Mouse (Mus musculus): ENCODE results near the gene Rint1. TPM values are rescaled to one million over a fixed set of nuclear protein-coding genes. Genes with fewer than 3 reads are reported as not detected.

Gene Rint1
- polyA plus RNA-seq (2015; fragmentation: Nextera tagmentation; extraction: Ambion mirVana): 33.8 and 37.9 TPM in 2 replicates

DNA sequence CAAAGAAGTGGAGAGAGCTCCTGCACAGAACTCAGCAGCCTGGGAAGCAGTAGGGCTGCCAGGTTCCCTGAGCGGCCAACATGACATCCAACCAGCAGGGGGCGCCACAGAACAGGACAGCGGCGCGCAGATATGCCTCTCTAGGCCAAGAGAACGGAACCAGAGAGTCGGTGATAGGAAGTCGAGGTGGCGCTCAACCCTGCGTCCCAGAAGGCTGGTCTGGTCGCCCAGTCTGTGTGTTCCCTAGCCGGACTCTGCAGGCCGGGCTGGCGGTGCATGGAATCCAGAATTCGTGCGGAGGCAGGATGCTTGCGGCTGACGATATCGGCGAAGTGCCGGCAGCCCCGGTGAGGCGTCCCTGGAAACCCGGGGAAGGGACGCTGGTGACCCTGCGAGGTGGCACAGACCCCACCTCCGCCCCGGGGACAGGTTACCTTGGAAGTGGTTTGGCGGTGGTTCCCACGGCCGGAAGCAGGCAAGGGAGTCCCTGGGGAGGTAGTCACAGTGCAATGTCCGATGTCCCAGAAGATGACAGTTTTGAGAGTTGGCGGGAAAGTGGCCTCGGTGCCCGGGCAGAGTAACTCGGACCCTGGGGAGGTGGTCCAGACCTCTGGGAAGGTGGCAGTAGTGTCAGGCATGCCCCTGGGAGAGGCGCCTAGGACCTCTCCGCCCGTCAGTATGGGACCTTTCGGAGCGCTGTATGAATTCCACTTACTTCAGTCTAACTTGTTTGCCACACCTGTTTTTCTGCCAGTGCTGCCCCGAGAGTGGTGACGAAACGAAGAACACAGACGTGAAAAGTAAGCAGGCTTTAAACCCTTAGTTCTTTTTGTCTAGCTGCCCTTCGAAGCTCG, at the start of gene Rint1:
Gene Rint1, plus strand, starts transcription at position 176 of the 854 bp plus-strand sequence.
- Histone ChIP-seq H3K9me3 (no peaks in the 10 kb centered on the region), H3K4me2 (peak within 1 kb of the TSS; percentile 96), H3K9ac (peak within 1 kb of the TSS; percentile 90), H3K4me1 (replicated peaks) (peaks cover 12% of the 10 kb centered on the region), H3K27me3 (no peaks in the 10 kb centered on the region), H3K36me3 (peaks cover 12% of the 10 kb centered on the region), H3K4me3 (peak within 1 kb of the TSS; percentile 89), H3K27ac (replicated peaks) (peak within 1 kb of the TSS; percentile 82)
- WGBS: 3% methylated on average over 47 of the region's 47 CpGs
- peak; percentile 86 for ATAC-seq (ENCODE audit: low read depth)

DNA sequence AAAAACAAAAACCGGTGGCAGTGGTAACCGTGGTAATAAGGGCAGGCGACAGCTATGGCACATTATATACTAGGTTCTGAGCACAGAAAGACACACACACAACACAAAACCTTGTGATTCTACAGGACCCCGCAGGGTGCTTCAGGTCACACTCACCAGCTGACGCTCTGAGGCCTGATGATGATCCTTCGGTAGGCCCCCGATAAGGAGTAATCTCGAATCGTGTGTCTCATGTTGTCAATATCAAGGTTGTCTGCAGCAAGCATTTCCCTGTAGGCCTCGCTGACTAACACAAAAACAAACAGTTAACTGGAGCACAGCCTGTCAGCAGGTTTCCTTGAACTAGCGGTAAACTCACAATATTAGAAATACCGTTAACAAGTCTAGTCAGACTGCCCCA, 44.2 kb upstream of the Rint1 start:
- no peak overlapping the region for H3K27ac ChIP-seq (replicated peaks)
- 95% methylated on average over 12 of the region's 12 CpGs for WGBS
- H3K4me2 ChIP-seq: no peak overlapping the region
- peaks cover 68% of the 10 kb centered on the region for H3K36me3 ChIP-seq
- H3K4me1 ChIP-seq (replicated peaks): no peaks in the 10 kb centered on the region
- no peak overlapping the region for H3K9ac ChIP-seq
- H3K27me3 ChIP-seq: no peaks in the 10 kb centered on the region
- no peaks in the 10 kb centered on the region for H3K9me3 ChIP-seq
- no peak for ATAC-seq (ENCODE audit: low read depth)
- no peak overlapping the region for H3K4me3 ChIP-seq

DNA sequence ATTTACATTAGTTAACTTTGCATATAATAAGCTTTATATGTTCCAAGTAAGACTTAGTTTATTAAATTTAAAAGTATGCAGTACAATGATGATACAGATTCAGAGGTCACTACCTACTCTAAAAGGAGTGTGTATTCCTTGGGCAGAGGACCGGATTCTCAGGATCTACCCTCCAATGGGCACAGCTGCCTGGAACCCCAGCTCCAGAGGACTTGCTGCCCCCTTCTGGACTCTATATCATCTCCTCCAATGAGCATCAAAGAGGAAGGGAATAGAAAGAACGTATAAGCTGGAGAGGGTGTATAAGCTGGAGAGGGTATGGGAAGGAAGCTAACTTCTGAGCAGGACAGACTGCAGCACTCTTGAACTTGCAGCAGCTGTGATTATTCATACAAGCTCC, 37.6 kb upstream of the Rint1 start:
- ATAC-seq (ENCODE audit: low read depth): no peak
- WGBS: 64% methylated on average over 2 of the region's 2 CpGs
- Histone ChIP-seq H3K4me1 (replicated peaks) (no peaks in the 10 kb centered on the region), H3K4me2 (no peak overlapping the region), H3K9ac (no peak overlapping the region), H3K27ac (replicated peaks) (no peak overlapping the region), H3K4me3 (no peak overlapping the region), H3K36me3 (peaks cover 43% of the 10 kb centered on the region), H3K27me3 (no peaks in the 10 kb centered on the region), H3K9me3 (no peaks in the 10 kb centered on the region)

DNA sequence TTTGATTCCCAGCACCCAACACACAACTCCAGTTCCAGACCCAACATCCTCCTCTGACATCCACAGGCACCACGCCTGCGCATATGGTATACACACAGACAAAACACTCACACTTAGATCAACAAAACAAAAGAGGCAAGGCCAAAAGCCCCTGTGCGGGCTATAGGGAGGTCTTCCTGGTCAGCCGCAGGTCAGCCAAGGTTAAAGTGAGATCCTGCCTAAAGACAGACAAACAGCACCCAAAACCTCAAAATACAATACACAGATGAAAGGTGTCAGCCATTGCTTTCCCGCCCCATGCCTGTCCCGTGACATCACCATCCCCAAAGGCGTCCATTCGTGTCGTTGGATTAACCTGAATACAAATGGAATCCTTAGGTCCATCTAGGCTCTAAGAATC, 31.9 kb upstream of the Rint1 start:
- ATAC-seq (ENCODE audit: low read depth): no peak
- no peaks in the 10 kb centered on the region for H3K27me3 ChIP-seq
- H3K9ac ChIP-seq: no peak overlapping the region
- no peaks in the 10 kb centered on the region for H3K9me3 ChIP-seq
- H3K27ac ChIP-seq (replicated peaks): no peak overlapping the region
- peaks cover 36% of the 10 kb centered on the region for H3K36me3 ChIP-seq
- WGBS: 96% methylated on average over 9 of the region's 9 CpGs
- no peaks in the 10 kb centered on the region for H3K4me1 ChIP-seq (replicated peaks)
- no peak overlapping the region for H3K4me2 ChIP-seq
- H3K4me3 ChIP-seq: no peak overlapping the region

DNA sequence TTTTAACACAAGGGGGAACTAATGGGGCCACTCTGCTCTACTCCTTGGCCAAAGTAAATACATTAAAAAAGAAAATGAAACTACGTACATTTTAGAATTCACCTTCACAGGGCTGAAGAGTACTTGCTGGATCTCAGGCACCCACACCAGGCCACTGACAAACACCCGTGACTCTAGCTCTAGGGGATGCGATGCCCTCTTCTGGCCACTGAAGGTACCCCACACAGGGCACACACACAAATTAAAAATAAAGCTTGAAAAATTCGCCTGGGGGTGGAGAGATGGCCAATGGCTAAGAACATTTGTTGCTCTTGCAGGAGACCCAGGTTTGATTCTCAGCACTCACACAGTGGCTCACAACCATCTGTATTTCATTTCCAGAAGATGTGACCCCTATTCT, 31.1 kb upstream of the Rint1 start:
- ATAC-seq (ENCODE audit: low read depth): no peak
- no peak overlapping the region for H3K9ac ChIP-seq
- no peak overlapping the region for H3K4me2 ChIP-seq
- no peak overlapping the region for H3K27ac ChIP-seq (replicated peaks)
- H3K9me3 ChIP-seq: no peaks in the 10 kb centered on the region
- WGBS: 95% methylated on average over 4 of the region's 4 CpGs
- no peaks in the 10 kb centered on the region for H3K27me3 ChIP-seq
- H3K4me3 ChIP-seq: no peak overlapping the region
- H3K36me3 ChIP-seq: peaks cover 34% of the 10 kb centered on the region
- H3K4me1 ChIP-seq (replicated peaks): no peaks in the 10 kb centered on the region

GRCm38 (mm10) chr5:23758633-23759032, 28.9 kb upstream of the Rint1 start:
- Histone ChIP-seq H3K27ac (replicated peaks) (no peak overlapping the region), H3K9me3 (no peaks in the 10 kb centered on the region), H3K4me2 (no peak overlapping the region), H3K4me3 (no peak overlapping the region), H3K9ac (no peak overlapping the region), H3K4me1 (replicated peaks) (no peaks in the 10 kb centered on the region), H3K27me3 (no peaks in the 10 kb centered on the region), H3K36me3 (peaks cover 44% of the 10 kb centered on the region)
- ATAC-seq (ENCODE audit: low read depth): 0 out of 2 replicates have a peak, but pooled peaks have one; percentile 27
- WGBS: 62% methylated on average over 2 of the region's 2 CpGs

- Histone ChIP-seq H3K9ac (no peak overlapping the region), H3K4me3 (no peak overlapping the region), H3K27ac (replicated peaks) (no peak overlapping the region), H3K36me3 (peaks cover 47% of the 10 kb centered on the region), H3K4me2 (no peak overlapping the region), H3K4me1 (replicated peaks) (no peaks in the 10 kb centered on the region), H3K27me3 (no peaks in the 10 kb centered on the region), H3K9me3 (no peaks in the 10 kb centered on the region)
- no peak for ATAC-seq (ENCODE audit: low read depth)
- 92% methylated on average over 6 of the region's 6 CpGs for WGBS
Observed at GRCm38 (mm10) chr5:23762531-23762930, 25.0 kb upstream of the Rint1 start.

DNA sequence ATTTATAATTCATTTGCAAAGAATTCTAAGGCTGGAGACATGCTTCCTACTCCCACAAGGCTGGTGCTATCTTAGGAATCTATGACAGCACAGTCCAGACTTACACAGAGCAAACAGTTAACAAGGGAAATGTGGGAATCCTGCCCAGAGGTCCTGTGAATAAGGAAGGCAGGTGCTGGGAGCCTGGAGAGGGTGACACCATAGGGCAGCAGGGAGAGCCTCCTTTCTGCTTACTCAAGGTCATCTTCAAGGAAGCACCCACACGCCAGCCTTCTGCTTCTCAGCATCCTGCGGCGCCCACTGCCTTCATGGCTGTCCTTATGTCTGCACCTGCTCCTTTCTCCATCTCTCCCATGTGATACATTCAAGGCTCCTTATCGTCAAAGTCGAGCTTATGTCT, 23.0 kb upstream of the Rint1 start:
- Histone ChIP-seq H3K9me3 (no peaks in the 10 kb centered on the region), H3K4me3 (no peak overlapping the region), H3K9ac (no peak overlapping the region), H3K27me3 (no peaks in the 10 kb centered on the region), H3K4me2 (no peak overlapping the region), H3K4me1 (replicated peaks) (no peaks in the 10 kb centered on the region), H3K36me3 (peaks cover 54% of the 10 kb centered on the region), H3K27ac (replicated peaks) (no peak overlapping the region)
- 92% methylated on average over 5 of the region's 5 CpGs for WGBS
- ATAC-seq (ENCODE audit: low read depth): no peak

DNA sequence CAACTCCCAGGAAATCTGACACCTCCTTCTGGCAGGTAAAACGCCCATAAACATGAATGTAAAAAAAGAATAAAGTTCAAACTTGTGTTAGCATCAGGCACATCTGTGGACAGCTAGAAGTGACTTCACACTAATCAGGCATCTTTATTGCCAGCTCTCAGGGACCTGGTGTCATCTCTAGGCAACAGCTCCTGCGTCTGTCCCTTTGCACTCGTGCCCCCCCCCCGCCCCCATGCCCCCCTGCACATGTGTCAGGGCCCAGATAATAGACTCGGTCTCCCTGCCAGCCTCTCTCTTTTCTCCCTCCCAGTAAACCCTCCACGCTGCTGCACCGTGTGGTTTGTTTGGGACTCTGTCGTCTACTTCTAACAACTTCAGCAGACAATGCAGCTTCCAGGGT, 16.4 kb upstream of the Rint1 start:
- WGBS: 27% methylated on average over 8 of the region's 8 CpGs
- H3K4me2 ChIP-seq: no peak overlapping the region
- no peak for ATAC-seq (ENCODE audit: low read depth)
- H3K9ac ChIP-seq: no peak overlapping the region
- H3K27me3 ChIP-seq: no peaks in the 10 kb centered on the region
- H3K36me3 ChIP-seq: peaks cover 49% of the 10 kb centered on the region
- H3K4me1 ChIP-seq (replicated peaks): no peaks in the 10 kb centered on the region
- H3K4me3 ChIP-seq: no peak overlapping the region
- no peaks in the 10 kb centered on the region for H3K9me3 ChIP-seq
- no peak overlapping the region for H3K27ac ChIP-seq (replicated peaks)

DNA sequence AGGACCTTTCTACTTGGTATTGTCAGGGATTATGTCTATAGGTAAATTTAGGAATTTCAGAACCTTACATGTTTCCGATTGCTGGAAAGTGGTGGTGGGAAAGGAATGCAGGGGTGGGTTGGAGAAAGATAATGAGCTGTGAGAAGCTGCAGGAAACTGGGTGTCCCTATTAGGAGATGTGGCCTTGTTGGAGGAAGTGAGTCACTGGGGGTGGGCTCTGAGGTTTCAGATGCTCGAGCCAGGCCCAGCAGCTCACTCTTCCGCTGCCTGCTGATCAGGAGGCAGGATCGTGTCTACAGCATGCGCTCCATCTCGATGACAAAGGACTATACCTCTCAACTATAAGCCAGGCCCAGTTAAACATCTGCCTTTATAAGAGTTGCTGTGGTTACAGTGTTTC, 13.3 kb upstream of the Rint1 start:
- WGBS: 87% methylated on average over 6 of the region's 6 CpGs
- no peaks in the 10 kb centered on the region for H3K9me3 ChIP-seq
- no peak overlapping the region for H3K4me2 ChIP-seq
- no peaks in the 10 kb centered on the region for H3K27me3 ChIP-seq
- no peaks in the 10 kb centered on the region for H3K4me1 ChIP-seq (replicated peaks)
- ATAC-seq (ENCODE audit: low read depth): no peak
- peaks cover 30% of the 10 kb centered on the region for H3K36me3 ChIP-seq
- H3K4me3 ChIP-seq: no peak overlapping the region
- H3K27ac ChIP-seq (replicated peaks): no peak overlapping the region
- no peak overlapping the region for H3K9ac ChIP-seq

- no peak for ATAC-seq (ENCODE audit: low read depth)
- 92% methylated on average over 4 of the region's 4 CpGs for WGBS
- peaks cover 9% of the 10 kb centered on the region for H3K36me3 ChIP-seq
Observed at GRCm38 (mm10) chr5:23780516-23780915, 7.0 kb upstream of the Rint1 start.

GRCm38 (mm10) chr5:23781172-23781571, 6.3 kb upstream of the Rint1 start:
- WGBS: 69% methylated on average over 4 of the region's 4 CpGs
- no peaks in the 10 kb centered on the region for H3K27me3 ChIP-seq
- peaks cover 12% of the 10 kb centered on the region for H3K4me1 ChIP-seq (replicated peaks)
- peaks cover 4% of the 10 kb centered on the region; the same call in 1 of the 2 replicates for H3K36me3 ChIP-seq
- no peak overlapping the region for H3K4me3 ChIP-seq
- no peak overlapping the region for H3K9ac ChIP-seq
- ATAC-seq (ENCODE audit: low read depth): no peak
- H3K27ac ChIP-seq (replicated peaks): no peak overlapping the region
- no peaks in the 10 kb centered on the region for H3K9me3 ChIP-seq
- no peak overlapping the region for H3K4me2 ChIP-seq

More at GRCm38 (mm10) chr5:23780516-23780915, 7.0 kb upstream of the Rint1 start:
- Histone ChIP-seq H3K27me3 (no peaks in the 10 kb centered on the region), H3K4me3 (no peak overlapping the region), H3K9ac (no peak overlapping the region), H3K4me2 (no peak overlapping the region), H3K9me3 (no peaks in the 10 kb centered on the region), H3K27ac (replicated peaks) (no peak overlapping the region), H3K4me1 (replicated peaks) (peaks cover 12% of the 10 kb centered on the region)
